Mouse (Mus musculus) hindbrain, embryonic 11.5 days (tissue): ENCODE data around the gene Rit1. TPM values are rescaled to one million over a fixed set of nuclear protein-coding genes. Genes with fewer than 3 reads are reported as not detected.
"Not testable (repeated sequence)": the region's sequence is repeated elsewhere in the genome, so short reads cannot be mapped to it uniquely, and the experiment has no call there.

Source experiments
- ATAC-seq: fragments of 200-750 bp; cut with Nextera tagmentation; 2 replicates; pipeline ENCODE4 v1.8.0; 2017; ENCODE audit warnings: mild to moderate bottlenecking, moderate TSS enrichment, moderate library complexity; ENCODE audit not compliant: low FRiP score
- DNase-seq: peaks from one replicate; pipeline ENCODE4 v3.0.0-alpha.2; 2015; ENCODE audit warnings: low spot score
- H3K27ac ChIP-seq: fragments of 300-500 bp; sonication (generic); 2 replicates; pipeline ENCODE4 v1.5.1; 2014; ENCODE audit warnings: mild to moderate bottlenecking, low read depth, low read length
- H3K27me3 ChIP-seq: fragments of 300-500 bp; sonication (generic); 2 replicates; pipeline ENCODE4 v1.6.1; 2014; ENCODE audit warnings: mild to moderate bottlenecking, low read length, moderate library complexity, mixed read lengths; ENCODE audit not compliant: control insufficient read depth, insufficient read depth
- H3K36me3 ChIP-seq: fragments of 300-500 bp; sonication (generic); 2 replicates; pipeline ENCODE4 v1.6.1; 2014; ENCODE audit warnings: mild to moderate bottlenecking, low read length, moderate library complexity, mixed read lengths; ENCODE audit not compliant: control insufficient read depth, insufficient read depth
- H3K4me1 ChIP-seq: fragments of 300-500 bp; sonication (generic); replicated peaks from 2 replicates; pipeline ENCODE4 v1.6.1; 2014; ENCODE audit warnings: low read length, mixed read lengths; ENCODE audit not compliant: control insufficient read depth, insufficient read depth
- H3K4me2 ChIP-seq: fragments of 300-500 bp; sonication (generic); replicated peaks from 2 replicates; pipeline ENCODE4 v1.6.1; 2014; ENCODE audit warnings: mild to moderate bottlenecking, low read depth, low read length
- H3K4me3 ChIP-seq: fragments of 300-500 bp; sonication (generic); 2 replicates; pipeline ENCODE4 v1.5.1; 2014; ENCODE audit warnings: low read depth, low read length
- H3K9ac ChIP-seq: fragments of 300-500 bp; sonication (generic); 2 replicates; pipeline ENCODE4 v1.6.1; 2014; ENCODE audit warnings: low read depth, low read length
- H3K9me3 ChIP-seq: fragments of 300-500 bp; sonication (generic); 2 replicates; pipeline ENCODE4 v1.6.1; 2016; ENCODE audit warnings: low read length; ENCODE audit not compliant: control insufficient read depth
- WGBS: fragments of 180-500 bp; shearing (Covaris S2); extraction: QIAGEN DNeasy Blood & Tissue Kit; methylation state at CpG from one replicate; pipeline ENCODE4 v1.1.7; 2014; 5-methylcytosine and 5-hydroxymethylcytosine counted together
- polyA plus RNA-seq: library from polyadenylated mRNA; unstranded; fragments of >200 nt; fragmentation: Nextera tagmentation; extraction: Ambion mirVana; gene quantifications from 2 replicates; pipeline ENCODE4 v1.2.1, GENCODE M21; 2014

Rit1 gene
- polyA plus RNA-seq, 1 experiment from 2014 or later, result 48.4 TPM

GRCm38 (mm10) chr3:88773163-88773562 is 56.5 kb downstream of the Rit1 start:
- not testable (repeated sequence) for H3K36me3 ChIP-seq, ATAC-seq, H3K27me3 ChIP-seq, DNase-seq, H3K9me3 ChIP-seq, H3K9ac ChIP-seq, H3K4me1 ChIP-seq, H3K4me2 ChIP-seq, H3K4me3 ChIP-seq, H3K27ac ChIP-seq
- 91% methylated on average over 6 of the region's 6 CpGs for WGBS

DNA sequence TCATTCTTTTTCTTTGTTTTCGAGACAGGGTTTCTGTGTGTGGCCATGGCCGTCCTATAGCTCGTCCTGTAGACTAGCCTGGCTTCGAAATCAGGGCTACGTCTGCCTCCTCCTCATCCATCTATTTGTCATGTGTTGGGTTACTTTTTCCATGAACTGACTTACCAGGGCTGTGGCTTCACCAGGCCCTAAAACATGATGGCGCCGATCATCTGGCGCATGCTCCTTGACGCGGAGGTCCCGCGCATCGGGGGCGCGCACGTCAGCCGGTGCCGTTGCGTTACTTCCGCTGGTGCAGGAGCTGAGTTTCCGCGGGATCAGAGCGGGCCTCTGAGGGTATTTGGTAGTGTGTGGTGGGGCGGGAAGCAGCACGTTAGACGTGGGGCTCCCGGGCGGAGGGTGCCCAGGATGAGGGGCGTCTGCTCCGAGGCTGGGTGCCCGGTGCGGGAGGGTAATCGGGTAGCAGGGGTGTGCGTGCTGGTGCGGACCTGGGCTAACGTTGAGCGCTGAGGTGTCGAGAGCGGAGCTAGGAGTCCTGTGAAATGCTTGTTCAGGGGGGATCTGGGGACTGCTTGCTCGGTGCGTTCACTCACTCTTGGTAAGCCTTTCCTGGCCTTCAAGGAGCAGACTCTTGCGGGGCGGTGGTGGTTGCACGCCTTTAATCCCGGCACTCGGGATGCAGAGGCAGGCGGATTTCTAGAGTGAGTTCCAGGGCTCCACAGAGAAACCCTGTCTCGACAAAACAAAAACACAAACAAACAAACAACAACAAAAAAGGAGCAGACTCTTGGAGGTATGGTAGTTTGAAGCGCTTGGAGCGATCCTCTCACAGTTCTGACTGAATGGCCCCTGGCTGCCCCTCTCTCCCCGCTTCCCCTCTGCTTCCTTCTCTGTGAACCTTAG is 58.6 kb downstream of the Rit1 start, which contains the start of gene Syt11:
Syt11 (minus strand) TSS at position 226 of the 903 bp plus-strand sequence.
- 5% methylated on average over 27 of the region's 51 CpGs for WGBS
- Histone ChIP-seq H3K4me2 (peak within 1 kb of the TSS; percentile 28; the same call in 1 of the 2 replicates), H3K27ac (peak within 1 kb of the TSS; percentile 60), H3K4me3 (peak within 1 kb of the TSS; percentile 36)
- not testable (repeated sequence) for H3K9me3 ChIP-seq, H3K4me1 ChIP-seq, H3K36me3 ChIP-seq, H3K9ac ChIP-seq, H3K27me3 ChIP-seq
- ATAC-seq, result peak; percentile 48
- peak; percentile 60 for DNase-seq

Other genes starting within 250 kb of the Rit1 start
- gene Lmna, start 206.9 kb upstream of the Rit1 start, polyA plus RNA-seq, result 22.5 and 22.8 TPM in 2 replicates
- gene Mex3a, start 184.4 kb upstream of the Rit1 start, polyA plus RNA-seq, result 45.9 and 51.9 TPM in 2 replicates
- gene Rab25, start 168.5 kb upstream of the Rit1 start, polyA plus RNA-seq, result 1.1 and 1.8 TPM in 2 replicates
- 76.1 and 93.9 TPM in 2 replicates for gene Lamtor2, start 163.8 kb upstream of the Rit1 start, polyA plus RNA-seq
- 62.6 and 66.3 TPM in 2 replicates for gene Ubqln4, start 163.1 kb upstream of the Rit1 start, polyA plus RNA-seq
- 152 and 169 TPM in 2 replicates for gene Ssr2, start 141.0 kb upstream of the Rit1 start, polyA plus RNA-seq
- gene Arhgef2, start 110.9 kb upstream of the Rit1 start, polyA plus RNA-seq, result 149 and 181 TPM in 2 replicates
- gene Rxfp4, start 63.7 kb upstream of the Rit1 start, polyA plus RNA-seq, result not detected in 2 replicates
- 103 and 105 TPM in 2 replicates for gene Khdc4, start 31.0 kb upstream of the Rit1 start, polyA plus RNA-seq
- gene Syt11, start 58.3 kb downstream of the Rit1 start, polyA plus RNA-seq, result 137 and 151 TPM in 2 replicates
- 14.8 and 15.3 TPM in 2 replicates for gene Gon4l, start 118.4 kb downstream of the Rit1 start, polyA plus RNA-seq
- 47.4 and 49.8 TPM in 2 replicates for gene Msto1, start 197.2 kb downstream of the Rit1 start, polyA plus RNA-seq
- 15.5 and 22.9 TPM in 2 replicates for gene Ash1l, start 233.8 kb downstream of the Rit1 start, polyA plus RNA-seq
- 145 and 167 TPM in 2 replicates for gene Dap3, start 234.3 kb downstream of the Rit1 start, polyA plus RNA-seq